Mouse (Mus musculus) left cerebral cortex, postnatal 4 days (tissue): ENCODE measurements around the gene Cdk12. TPM values are rescaled to one million over a fixed set of nuclear protein-coding genes. Genes with fewer than 3 reads are reported as not detected.

ENCODE experiments used
- DNase-seq: peaks from one replicate; pipeline ENCODE4 v3.0.0-alpha.2; 2022
- intact Hi-C: fragments of 180-260 bp; cut with DNase I; formaldehyde crosslinking; loops from one replicate; pipeline ENCODE4 v1.15.1; 2025
- total RNA-seq, 2 experiments: library from RNA; stranded (reverse); gene quantifications; 2 replicates each; pipeline ENCODE4 v1.2.3; 2021

The Cdk12 gene
- total RNA-seq, 2 experiments from 2014 or later = 38.9 to 39.1 TPM

DNA sequence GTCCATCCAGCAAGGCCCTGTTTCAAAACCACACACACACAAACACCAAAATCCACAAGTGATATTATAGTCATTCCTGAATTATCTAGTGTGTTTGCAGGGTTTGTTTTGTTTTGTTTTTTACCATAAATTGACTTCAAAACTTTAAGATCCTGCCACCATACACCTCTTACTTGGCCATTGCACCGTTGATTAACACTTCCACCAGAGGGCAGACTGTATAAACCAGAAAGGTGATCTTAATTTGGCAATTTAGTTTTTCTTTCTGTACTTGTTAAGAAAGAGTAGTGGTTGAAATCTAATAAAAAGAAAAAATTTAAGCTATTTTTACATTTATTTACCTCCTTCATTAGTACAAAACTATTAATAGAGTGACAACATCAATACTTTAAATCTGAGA lies 44.5 kb downstream of the Cdk12 start:
- intact Hi-C loops = no loop called here
- no peak for DNase-seq

DNA sequence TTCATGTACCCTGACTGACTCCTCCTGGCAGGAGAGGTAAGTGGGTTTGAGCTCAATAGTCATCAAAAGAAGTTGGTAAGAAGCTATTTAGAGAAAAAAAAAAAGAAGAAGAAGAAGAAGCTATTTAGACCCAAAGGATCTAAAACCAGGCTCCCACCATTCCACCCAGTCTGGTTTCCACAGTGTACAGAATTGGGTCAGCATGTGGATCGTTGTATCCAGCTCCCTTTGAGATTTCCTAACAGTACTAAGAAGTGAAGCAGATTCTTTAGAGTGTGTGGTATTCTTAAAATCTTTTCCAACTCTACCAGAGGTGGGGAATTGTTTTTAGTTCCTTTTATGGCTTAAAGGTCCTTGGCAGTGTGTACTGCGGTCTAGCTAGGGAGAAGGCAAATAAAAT lies 50.9 kb downstream of the Cdk12 start:
- no peak for DNase-seq
- intact Hi-C loops = no loop called here

DNA sequence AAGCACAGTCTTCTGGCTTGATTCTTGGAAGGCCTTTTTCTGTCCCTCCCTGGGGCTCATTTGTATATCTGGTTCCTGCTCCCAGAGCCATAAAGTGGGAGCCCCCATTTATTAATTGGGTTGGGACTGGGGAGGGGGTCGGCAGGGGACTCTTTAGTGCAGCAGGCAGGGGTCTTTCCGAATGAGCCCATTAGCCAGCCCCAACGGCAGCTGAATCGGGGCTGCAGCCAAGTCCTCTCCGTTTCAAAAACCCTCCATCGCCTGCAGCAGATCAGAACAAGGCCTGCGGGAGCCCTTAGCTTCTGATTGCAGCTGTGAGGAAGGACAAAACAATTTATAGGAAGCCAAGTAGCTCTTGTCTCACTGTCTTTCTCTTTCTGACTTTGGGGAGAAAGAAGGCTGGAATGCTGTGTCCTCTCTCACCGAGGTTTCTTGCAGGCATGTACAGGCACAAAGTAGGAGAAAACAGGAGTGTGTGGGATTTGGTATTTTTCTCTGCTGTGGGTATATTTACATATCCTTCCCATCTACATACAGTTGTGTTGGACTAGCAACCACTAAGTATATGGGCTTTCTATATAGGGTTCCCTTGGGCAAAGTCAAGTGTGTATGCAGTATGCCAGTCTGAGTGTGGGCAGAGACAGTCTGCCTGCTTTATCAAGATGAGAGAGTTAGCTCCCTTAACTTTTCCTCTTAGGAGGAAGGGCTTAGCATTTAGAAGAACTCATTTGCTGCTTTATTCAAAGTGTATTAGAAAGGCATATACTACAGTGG lies 58.0 kb downstream of the Cdk12 start:
- DNase-seq = peak; percentile 5
- intact Hi-C loops = loop anchor here (5.0 kb wide), 1 partner anchor 196 kb away; no protein-coding TSS in a partner anchor

DNA sequence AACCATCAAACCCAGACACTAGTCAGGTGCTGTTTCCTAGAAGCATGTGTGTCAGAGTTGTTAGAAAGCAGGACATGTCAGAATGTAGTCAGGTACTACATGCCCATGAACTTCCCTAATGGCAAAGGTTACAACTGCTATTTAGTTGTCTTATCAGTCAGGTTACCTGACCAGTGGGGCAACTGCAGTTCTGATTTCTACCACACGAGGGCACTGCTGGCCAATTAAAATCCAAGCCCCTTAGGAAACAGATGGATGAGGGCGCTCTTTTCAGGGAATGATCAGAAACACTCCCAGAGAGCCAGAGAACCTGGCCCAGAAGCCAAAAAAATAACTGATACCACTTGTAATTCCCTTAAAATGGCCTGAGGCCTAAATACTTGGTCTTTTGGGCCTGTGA lies 62.2 kb downstream of the Cdk12 start:
- intact Hi-C loops = loop anchor here (1.0 kb wide), 1 partner anchor 80 kb away; no protein-coding TSS in a partner anchor

DNA sequence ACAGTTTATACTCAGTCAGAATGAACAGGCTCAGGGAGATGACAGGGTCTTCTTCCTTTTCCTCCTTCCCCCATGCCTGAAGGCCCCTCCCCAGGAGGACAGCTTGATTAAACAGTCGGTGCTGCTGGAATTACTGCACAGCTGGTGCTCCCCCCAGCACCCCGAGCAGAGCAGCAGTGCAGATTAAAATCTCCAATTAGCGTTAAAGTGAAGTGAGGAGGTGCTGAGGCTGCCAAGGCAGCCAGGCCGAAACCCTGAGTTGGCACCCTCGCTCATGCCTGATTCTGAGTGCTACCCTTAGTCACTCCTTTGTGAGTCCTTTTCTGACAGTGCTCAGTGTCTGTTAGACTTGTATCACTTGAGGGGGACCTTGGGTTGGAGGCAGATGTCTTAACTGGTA lies 63.0 kb downstream of the Cdk12 start:
- intact Hi-C loops = loop anchor here (1.0 kb wide), 1 partner anchor 79 kb away; no protein-coding TSS in a partner anchor
- peak; percentile 42 for DNase-seq

More for the DNA sequence above, 62.2 kb downstream of the Cdk12 start:
- DNase-seq = peak; percentile 85

DNA sequence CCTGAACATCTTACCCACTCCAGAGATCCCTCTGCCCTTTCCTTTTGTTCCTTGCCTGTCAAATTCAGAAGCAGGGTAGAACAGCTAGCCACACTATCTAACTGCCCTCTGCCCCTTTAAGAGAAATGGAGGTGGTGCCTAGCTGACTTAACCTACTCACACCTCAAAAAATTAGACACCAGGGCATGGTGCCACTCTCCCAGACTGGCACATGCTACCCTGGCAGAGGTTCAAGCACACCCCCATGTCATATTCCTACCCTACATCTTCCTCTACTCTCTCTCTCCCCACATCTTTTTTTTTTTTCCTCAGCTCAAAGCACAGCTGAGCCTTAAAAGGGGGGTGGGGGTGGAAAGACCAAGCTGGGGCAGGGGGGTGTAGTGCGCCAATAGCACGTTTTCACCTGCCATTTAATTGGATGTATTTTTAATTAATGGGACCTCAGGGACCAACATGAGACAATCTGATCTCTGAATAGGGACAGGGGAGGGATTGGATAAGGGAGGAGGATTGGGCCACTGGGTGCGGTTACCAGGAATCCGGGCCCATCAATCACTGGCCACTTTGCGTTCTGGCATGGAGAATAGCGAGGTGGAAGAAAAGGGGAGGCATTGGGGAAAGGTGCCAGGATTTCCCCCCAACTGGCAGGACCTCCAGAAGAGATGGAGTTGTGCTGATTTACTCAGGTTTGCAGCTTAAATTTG lies 64.0 kb downstream of the Cdk12 start:
- peak; percentile 68 for DNase-seq
- intact Hi-C loops = no loop called here

DNA sequence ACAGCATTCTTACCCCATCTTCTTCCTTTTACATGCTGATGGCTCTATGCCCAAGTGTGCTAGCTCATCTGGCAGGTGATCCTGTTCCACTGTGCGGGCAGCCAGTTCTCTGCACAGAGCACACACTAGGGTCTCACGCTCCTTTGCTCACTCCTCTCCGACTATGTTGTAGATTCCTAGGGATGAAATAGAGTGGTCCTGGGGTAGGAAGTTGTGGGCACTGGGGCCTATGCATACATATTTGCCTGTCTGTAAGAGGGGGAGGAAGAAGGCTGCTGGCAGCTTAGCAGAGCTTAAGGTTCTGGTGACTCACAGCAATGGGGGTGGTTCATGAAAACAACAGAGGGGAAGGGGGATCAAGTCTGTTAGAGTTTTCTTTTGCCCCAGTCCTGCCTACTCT lies 67.2 kb downstream of the Cdk12 start:
- intact Hi-C loops = no loop called here
- no peak for DNase-seq

DNA sequence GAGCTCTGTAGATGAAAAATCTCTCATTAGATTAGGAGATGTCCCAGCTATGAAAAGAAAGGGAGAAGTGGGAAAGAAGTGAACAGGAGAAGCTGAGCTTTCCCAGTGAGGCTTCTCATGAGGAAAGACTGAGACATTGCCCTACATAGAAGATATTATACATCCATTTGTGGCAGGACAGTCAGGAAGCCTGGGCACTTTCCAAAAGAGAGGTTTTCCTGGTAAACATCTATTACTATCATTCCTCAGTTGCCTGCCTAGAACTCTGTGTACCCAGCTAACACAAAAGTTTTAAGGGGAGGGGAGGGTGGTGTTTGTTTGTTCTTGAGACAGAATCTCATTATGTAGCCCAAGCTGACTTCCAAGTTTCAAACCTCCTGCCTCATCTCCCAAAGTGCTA lies 67.6 kb downstream of the Cdk12 start:
- intact Hi-C loops = no loop called here
- no peak for DNase-seq

DNA sequence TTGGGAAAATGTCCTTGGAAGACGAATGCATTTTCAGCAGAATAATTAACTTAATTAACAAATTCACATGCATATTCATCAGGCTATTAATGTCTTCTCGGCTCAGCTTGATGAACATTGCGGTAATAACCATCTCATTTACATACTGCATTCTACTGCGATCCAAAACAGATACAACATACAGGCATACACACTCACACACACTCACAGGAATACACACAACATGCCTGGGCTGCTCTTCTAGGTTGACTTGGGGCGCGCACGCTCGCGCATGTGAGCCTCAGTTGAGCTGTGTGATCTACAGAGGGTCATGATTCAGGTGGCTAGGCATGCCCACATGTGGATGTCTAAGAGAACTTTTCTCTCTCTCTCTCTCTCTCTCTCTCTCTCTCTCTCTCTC lies 80.9 kb downstream of the Cdk12 start:
- intact Hi-C loops = no loop called here
- no peak for DNase-seq

DNA sequence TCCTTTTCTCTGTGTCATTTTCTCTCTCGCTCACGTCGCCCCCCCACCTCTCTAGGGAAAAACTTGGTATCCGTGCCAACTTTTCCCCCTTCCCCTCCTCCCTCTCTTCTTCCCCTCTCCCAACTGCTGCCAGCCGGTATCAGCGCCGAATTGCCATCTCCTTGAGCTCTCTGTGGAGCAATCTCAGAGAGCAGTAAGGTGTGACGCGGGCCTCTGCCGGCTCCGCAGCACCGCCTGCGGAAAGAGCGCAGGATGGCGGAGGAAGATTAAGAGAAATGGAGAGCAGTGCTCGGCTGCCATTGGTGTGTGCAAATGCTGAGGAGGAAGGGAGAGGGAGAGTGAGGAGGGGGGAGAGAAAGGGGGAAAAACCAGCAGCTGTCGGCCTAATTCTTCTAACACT lies 81.4 kb downstream of the Cdk12 start:
- peak; percentile 71 for DNase-seq
- intact Hi-C loops = no loop called here

DNA sequence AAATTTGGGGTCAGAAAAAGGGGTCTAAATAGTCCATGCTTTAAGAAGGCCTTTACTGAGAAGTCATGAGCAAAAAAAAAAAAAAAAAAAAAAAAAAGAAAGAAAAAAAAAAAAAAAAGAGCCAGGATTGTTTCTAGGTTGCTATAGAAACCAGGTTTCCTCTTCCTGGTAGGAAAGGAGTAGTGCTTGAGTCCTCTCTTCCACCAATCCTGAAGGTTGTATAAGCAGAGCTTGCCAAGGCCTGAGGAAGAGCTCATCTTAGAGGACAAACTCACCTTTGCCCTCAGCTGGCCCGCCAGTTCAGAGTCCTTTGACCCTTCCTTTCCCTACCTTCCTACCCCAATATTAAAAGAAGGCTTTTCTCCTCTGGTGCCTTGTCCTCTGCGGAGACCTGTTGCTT lies 82.5 kb downstream of the Cdk12 start:
- DNase-seq = no peak
- intact Hi-C loops = no loop called here

DNA sequence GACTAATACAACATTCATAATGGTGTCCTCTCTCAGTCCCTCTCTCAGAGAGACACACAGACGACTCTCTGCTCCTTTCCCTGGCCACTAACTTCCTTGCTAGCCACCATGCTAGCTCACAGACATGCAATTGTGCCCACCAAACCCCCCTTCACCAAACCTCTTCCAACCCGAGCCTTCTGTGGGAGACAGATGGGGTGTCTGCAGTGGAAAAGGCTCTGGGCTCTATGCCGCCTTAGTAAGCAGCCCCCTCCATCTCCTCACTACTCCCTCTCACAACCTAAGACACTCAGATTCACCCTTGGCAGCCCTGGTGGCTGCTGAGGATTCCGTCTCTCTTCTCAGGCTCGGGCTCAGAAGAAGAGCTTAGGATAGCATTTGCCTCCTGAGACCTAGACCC lies 84.7 kb downstream of the Cdk12 start:
- no peak for DNase-seq
- intact Hi-C loops = no loop called here

DNA sequence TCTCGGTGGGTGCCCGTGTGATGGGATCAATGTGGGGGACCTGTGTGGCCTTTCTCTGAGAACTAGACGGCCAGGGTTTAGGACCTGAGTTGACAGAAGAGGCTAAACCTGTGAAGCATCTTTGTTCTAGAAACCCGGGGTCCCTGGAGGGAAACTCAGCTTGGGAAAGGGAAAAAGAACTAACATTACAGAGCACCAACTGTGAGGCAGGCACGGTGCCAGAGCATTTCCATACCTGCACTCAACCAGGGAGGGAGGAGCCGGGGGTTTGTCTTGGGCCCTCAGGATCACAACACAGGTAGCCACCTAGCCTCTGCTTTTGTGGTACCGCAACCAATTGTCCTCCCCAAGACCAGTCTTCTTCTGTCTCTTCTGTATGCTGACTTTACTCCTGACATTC lies 85.1 kb downstream of the Cdk12 start:
- intact Hi-C loops = no loop called here

DNA sequence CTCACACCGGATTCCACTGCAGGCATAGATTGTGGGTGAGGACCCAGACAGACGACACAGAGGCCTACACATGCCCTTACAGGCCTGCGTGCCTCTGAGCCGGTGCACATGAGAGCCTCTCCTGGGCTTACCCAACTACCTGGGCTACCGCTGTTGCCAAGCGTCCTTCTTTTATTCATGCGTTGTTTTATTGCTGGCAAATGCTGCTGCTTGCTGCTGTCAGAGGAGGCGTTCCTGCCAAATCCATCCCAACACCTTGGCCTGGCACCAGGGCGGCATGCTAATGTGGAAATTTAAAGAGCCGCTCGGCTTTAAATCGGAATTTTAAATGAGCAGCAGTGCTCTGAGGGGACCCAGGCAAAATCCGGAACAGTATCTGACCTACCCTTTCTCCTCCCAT lies 87.0 kb downstream of the Cdk12 start:
- intact Hi-C loops = no loop called here
- DNase-seq = peak; percentile 82

More for the DNA sequence above, 85.1 kb downstream of the Cdk12 start:
- DNase-seq = no peak

DNA sequence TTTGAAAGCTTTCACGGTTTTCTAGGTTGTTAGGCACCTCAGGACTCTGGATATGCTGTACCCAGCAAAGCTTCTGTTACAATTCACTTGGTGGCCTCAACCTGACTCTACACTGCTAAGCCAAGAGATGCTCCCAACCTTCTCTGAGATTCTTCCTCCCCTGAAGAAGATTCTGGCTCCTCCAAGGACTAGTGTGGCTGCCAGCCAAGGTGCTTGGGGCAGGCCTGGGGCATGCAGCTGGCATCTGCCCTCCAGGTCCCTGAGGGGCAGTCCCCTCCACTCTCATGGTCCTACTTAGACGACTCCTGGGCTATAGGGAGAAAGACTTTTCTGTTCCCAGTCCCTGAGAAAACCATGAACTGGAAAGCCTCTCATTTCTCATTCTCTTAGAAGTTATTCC lies 88.0 kb downstream of the Cdk12 start:
- DNase-seq = peak; percentile 53
- intact Hi-C loops = no loop called here

DNA sequence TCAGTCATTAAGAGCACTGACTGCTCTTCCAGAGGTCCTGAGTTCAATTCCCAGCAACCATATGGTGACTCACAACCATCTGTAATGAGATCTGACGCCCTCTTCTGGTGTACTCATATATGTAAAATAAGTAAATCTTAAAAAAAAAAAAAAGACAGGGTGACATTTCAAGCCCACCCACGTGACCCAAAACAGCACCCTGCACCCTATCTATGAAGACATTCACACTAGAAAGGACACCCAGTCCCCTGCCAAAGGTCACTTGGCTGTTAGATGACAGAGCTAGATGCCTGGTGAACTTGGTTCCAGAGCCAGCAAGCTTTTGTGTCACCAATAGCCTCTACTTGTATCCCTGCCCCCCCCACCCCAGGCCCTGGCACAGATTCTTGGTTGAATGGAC lies 90.2 kb downstream of the Cdk12 start:
- intact Hi-C loops = no loop called here

DNA sequence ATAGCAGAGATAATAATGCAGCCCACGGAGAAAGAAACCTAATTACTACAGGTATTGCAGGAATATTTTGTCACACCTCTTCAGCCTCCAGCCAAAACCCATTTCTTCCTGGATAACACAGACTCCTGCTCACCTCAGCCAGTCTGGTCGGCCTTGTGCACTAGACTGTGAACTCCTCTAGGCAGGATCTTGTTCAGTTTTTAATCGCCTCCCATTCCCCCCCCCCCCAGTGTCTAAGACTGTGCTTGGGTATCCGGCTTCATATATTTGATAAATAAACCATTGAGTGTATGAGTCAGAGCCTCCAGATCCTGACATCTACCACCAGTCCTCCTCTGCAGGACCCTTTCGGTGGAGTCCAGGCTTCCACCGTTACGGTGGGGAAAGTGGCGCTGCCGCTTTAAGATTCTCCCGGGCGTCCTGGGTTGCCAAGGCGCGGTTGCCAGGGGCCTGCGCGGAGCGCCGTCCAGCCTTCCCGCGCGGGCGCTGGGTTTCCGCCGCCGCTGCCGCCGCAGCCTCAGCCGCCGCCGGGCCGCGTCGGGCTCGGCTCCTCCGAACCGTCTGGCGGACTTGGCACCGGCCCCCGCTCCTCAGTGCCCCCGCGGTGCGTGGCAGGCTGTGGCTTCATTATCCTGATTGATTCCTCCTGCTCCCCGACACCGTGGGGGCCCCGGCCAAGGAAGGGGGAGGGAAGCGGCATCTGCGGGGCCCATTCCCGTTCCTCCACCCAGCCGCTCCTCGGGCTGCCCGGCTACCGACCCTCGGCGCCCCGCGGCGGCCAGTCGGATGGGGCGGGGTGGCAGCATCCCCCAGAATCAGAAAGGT lies 91.5 kb downstream of the Cdk12 start:
- intact Hi-C loops = no loop called here

More for the DNA sequence above, 90.2 kb downstream of the Cdk12 start:
- DNase-seq = no peak

DNA sequence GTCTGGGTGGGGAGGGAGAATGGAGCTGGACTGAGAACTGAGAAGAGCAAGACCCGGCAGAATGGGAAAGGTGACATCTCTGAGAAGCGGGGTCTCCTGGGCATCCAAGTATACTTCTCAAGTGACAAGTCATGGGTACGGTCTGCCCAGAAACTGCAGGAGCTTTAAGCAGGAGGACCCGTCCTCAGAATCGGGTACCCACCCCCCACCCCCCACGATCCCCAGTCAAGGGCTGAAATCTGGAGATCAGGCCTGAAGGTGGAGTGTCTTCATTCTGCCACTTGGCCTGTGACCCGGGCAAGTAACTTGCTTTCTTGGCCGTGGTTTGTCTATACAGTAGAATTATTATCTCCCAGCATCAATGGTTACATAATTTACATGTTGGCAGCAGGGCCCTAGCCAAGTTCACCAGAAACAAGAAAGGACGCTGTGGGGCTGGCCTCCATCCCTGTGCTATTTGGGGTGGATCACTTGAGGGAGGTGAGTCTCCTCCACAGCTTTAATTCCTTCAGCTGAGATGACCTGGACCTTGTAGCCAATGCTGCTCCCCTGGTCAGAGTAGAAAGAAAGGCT lies 92.2 kb downstream of the Cdk12 start:
- intact Hi-C loops = no loop called here
- DNase-seq = no peak

More for the DNA sequence above, 91.5 kb downstream of the Cdk12 start:
- DNase-seq = peak; percentile 96

DNA sequence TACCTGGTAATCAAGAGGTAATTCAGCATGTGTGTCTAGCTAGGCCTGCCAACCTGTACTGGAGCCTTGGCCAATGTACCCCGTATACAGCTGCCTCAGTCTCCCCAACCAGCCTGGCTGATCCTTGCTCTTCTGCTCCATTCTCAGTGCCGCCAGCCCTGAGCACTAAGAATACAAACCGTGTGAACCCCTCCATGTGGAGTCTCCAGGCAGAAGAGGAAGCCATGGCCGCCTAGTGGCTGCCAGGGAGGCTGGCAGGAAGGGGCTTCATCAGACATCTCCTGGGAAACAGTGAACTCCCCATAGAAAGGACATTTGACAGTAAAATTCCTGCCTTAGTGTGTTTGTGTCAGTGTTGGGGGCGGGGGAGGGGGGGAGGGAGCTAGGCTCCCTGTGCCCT lies 93.4 kb downstream of the Cdk12 start:
- DNase-seq = peak; percentile 63
- intact Hi-C loops = no loop called here

DNA sequence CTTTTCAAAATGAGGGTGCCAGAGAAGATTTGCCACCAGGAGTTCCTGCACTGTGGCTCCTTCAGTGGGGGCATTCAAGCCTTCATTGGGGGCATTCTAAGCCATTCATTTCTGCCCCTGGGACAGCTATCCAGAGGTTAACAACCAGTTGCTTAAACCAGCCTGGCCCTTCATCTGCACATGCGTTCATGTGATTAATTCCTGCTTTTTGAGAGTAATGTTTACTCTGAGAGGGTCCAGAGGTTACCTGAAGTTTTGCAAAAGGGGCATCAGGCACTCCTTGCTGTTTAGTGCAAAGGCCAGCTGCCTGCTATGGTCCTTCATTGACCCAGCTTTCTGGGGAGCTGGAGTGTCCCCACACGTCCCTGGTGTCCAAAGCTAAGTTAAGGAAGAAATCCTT lies 94.1 kb downstream of the Cdk12 start:
- DNase-seq = no peak
- intact Hi-C loops = no loop called here

DNA sequence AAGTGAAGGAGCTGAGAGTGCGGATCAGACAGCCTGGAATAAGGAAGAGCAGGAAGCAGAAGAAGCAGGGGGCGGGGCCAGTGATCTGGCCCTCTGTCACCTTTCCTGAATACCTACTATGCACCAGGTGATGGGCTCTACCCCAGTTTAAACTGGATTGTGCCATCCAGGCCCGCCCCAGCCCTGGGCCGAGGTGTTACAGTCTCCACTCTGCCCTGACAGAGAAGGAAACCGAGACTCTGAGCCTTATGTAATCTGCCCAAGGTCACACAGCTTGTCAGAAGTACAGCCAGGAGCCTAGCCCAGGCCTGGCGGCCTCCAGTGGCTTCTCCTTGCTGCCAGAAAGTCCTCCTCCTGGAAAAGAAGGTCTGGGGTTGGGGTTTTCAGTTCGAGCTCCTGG lies 94.9 kb downstream of the Cdk12 start:
- DNase-seq = no peak
- intact Hi-C loops = no loop called here
